In the genomic region with DNA sequence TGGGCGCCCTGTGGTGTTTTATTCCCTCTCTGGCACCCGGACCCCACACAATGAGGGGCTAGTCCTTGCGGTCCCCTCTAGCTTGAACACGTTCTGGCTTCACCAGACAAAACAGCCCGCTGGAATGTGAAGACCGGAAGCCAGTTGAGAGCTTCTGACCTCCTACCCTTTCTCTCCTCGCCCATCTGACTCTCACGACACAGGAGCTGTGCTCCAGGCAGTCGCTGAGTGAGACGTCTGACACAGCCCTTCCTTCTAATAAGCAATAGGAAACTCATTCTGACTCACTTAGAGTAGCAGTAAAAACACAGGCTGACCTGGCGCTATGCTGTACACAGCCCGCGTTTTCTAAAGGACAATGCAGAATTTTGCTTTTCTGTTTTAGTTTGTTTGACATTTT, we compare ENCODE assay signal across 15 mouse cellular contexts. TPM values are rescaled to one million over a fixed set of nuclear protein-coding genes. Genes with fewer than 3 reads are reported as not detected.
DNase-seq lines count a peak whose midpoint lies in the region; ATAC-seq and TF ChIP-seq lines count a peak whose summit lies in the region.
"Had no signal": no experiment of that assay in that cellular context is flagged by ENCODE, and none has a peak within 500 bp of the region (broad histone marks: within the 10 kb centered on the region; RNA-seq: fewer than 3 reads in every experiment).

No protein-coding gene starts in this region.

- no peaks in the 10 kb centered on the region for H3K9me3 ChIP-seq in kidney, postnatal 0 days (replicated peaks; ENCODE audit: low read length)
- H3K9me3 ChIP-seq in embryonic facial prominence, embryonic 10.5 days: no peaks in the 10 kb centered on the region
- H3K9me3 ChIP-seq: midbrain, embryonic 12.5 days; neural tube, embryonic 13.5 days had no signal

- H3K4me3 ChIP-seq in kidney, postnatal 0 days (replicated peaks; ENCODE audit: low read depth, low read length): no peak overlapping the region
- no peak overlapping the region for H3K4me3 ChIP-seq in embryonic facial prominence, embryonic 10.5 days
- no peak overlapping the region for H3K4me3 ChIP-seq in small intestine, adult 2 months (ENCODE audit: low read depth, low read length)
- H3K4me3 ChIP-seq: layer of hippocampus, adult 2 months; midbrain, embryonic 12.5 days; neural tube, embryonic 13.5 days had no signal

- no peak for TF ChIP-seq CTCF in kidney, postnatal 0 days (IDR thresholded peaks at IDR 0.05; ENCODE audit: low read depth)
- no peak for TF ChIP-seq CTCF in small intestine, adult 2 months (IDR thresholded peaks at IDR 0.05; ENCODE audit: extremely low read depth, insufficient read length, insufficient replicate concordance, low read depth, low read length)

- DNase-seq in kidney, postnatal 0 days (ENCODE audit: low spot score): no peak
- DNase-seq in kidney, postnatal 25 days: no peak
- DNase-seq in ZHBTc4 (ENCODE audit: low read depth, low spot score): peak; percentile 59
- peak; percentile 57 for DNase-seq in embryonic facial prominence, embryonic 10.5 days (ENCODE audit: low spot score)
- no peak for DNase-seq in cerebellum, adult 9-11 months
- DNase-seq in right cerebral cortex, adult 18-20 months: no peak
- DNase-seq: cerebellum, adult 2 months; kidney, adult 18-20 months; right cerebral cortex, postnatal 14 days; thymus, postnatal 4 days had no signal

- no peak for ATAC-seq in kidney, postnatal 0 days (replicated peaks; ENCODE audit: low FRiP score, low read depth)

- no peak overlapping the region for H3K9ac ChIP-seq in kidney, postnatal 0 days (ENCODE audit: low read depth, low read length)
- H3K9ac ChIP-seq: liver, embryonic 14.5 days; midbrain, embryonic 12.5 days; neural tube, embryonic 13.5 days had no signal

- H3K27me3 ChIP-seq in kidney, postnatal 0 days (ENCODE audit: insufficient read depth, low read length): no peaks in the 10 kb centered on the region
- no peaks in the 10 kb centered on the region for H3K27me3 ChIP-seq in embryonic facial prominence, embryonic 10.5 days (replicated peaks; ENCODE audit: low read depth, poor library complexity, severe bottlenecking)
- H3K27me3 ChIP-seq in small intestine, adult 2 months (ENCODE audit: control insufficient read depth, insufficient read depth, low read length): no peaks in the 10 kb centered on the region
- H3K27me3 ChIP-seq: midbrain, embryonic 12.5 days; neural tube, embryonic 13.5 days had no signal

- H3K4me1 ChIP-seq in kidney, postnatal 0 days (replicated peaks; ENCODE audit: insufficient read depth, low read length): no peaks in the 10 kb centered on the region
- peaks cover 23% of the 10 kb centered on the region for H3K4me1 ChIP-seq in embryonic facial prominence, embryonic 10.5 days
- peaks cover 36% of the 10 kb centered on the region for H3K4me1 ChIP-seq in small intestine, adult 2 months (ENCODE audit: control insufficient read depth, insufficient read depth, insufficient read length, low read length)
- H3K4me1 ChIP-seq: midbrain, embryonic 12.5 days had no signal

- WGBS in kidney, postnatal 0 days: 39% methylated on average over 13 of the region's 13 CpGs
- WGBS in embryonic facial prominence, embryonic 10.5 days: 33% methylated on average over 13 of the region's 13 CpGs
- 75% methylated on average over 13 of the region's 13 CpGs for WGBS in small intestine, adult 2 months

- H3K4me2 ChIP-seq in kidney, postnatal 0 days (ENCODE audit: low read length): peak overlapping the region; percentile 18; the same call in 1 of the 2 replicates
- H3K4me2 ChIP-seq: midbrain, embryonic 12.5 days; neural tube, embryonic 13.5 days had no signal

- no peaks in the 10 kb centered on the region for H3K36me3 ChIP-seq in kidney, postnatal 0 days (ENCODE audit: insufficient read depth, low read length)
- peaks cover 3% of the 10 kb centered on the region; the same call in 1 of the 2 replicates for H3K36me3 ChIP-seq in embryonic facial prominence, embryonic 10.5 days (replicated peaks)
- H3K36me3 ChIP-seq in small intestine, adult 2 months (ENCODE audit: control insufficient read depth, insufficient read depth, low read length): peaks cover 21% of the 10 kb centered on the region
- H3K36me3 ChIP-seq: midbrain, embryonic 12.5 days; neural tube, embryonic 13.5 days had no signal

- no peak overlapping the region for H3K27ac ChIP-seq in kidney, postnatal 0 days
- H3K27ac ChIP-seq in embryonic facial prominence, embryonic 10.5 days (replicated peaks): peak overlapping the region; percentile 27
- peak overlapping the region; percentile 30; the same call in 1 of the 2 replicates for H3K27ac ChIP-seq in small intestine, adult 2 months (ENCODE audit: insufficient read depth, low read depth, low read length)
- H3K27ac ChIP-seq: layer of hippocampus, adult 2 months; liver, embryonic 14.5 days; midbrain, embryonic 12.5 days; neural tube, embryonic 13.5 days had no signal

- no peak for TF ChIP-seq POLR2A in small intestine, adult 2 months (IDR thresholded peaks at IDR 0.05; ENCODE audit: low read depth, low read length)

RNA-seq across cellular contexts. Expression of a gene that starts 17.9 kb away (rescaled TPM):
- 34.4 and 40.0 TPM in 2 replicates for polyA plus RNA-seq in kidney, postnatal 0 days (2015; fragmentation: Nextera tagmentation; extraction: Ambion mirVana)
- 122 and 133 TPM in 2 replicates for polyA plus RNA-seq in embryonic facial prominence, embryonic 10.5 days (2016; fragmentation: Nextera tagmentation; extraction: Ambion mirVana)
- polyA plus RNA-seq in small intestine, adult 2 months (2012; rRNA removed): 92.8 and 353 TPM in 2 replicates

Comparison
In these comparisons a context has a peak if more than half of its experiments do, and no peak if none do; other contexts are left out.
1. DNase-seq: peak in ZHBTc4 (single experiment) and embryonic facial prominence, embryonic 10.5 days (single experiment); none in kidney, postnatal 0 days (single experiment), kidney, postnatal 25 days (0 of 2), cerebellum, adult 9-11 months (single experiment) and right cerebral cortex, adult 18-20 months (single experiment).